Mouse (Mus musculus): ENCODE data around the gene Elf2. TPM values are rescaled to one million over a fixed set of nuclear protein-coding genes. Genes with fewer than 3 reads are reported as not detected.

Elf2 gene
- polyA plus RNA-seq, 1 experiment from 2014 or later, result 69.6 TPM

DNA sequence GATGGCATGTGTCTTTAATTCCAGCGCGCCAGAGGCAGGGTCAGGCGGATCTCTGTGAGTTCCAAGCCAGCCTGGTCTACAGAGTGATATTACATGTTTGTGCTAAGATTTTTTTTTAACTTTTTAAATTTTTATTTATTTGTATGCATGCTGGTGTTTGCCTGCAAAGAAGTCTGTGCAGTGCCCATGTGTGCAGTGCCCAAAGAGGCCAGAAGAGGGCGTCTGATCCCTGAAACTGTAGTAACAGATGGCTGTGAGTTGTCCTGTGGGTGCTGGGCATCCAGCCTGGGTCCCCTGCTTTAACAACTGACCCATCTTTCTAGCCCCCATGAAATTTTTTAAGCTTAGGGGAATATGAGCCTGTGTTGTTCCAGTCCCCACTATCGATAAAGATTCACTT, 136.0 kb downstream of the Elf2 start:
- POLR2A ChIA-PET, result interaction anchor here (0.8 kb wide), 1 partner anchor 17 kb away, joined by 3 read pairs; no protein-coding TSS in a partner anchor
- CTCF ChIA-PET, result interaction anchor here (0.9 to 2.2 kb wide), 4 partner anchors 10 to 85 kb away, joined by 3 to 8 read pairs (median 3); no protein-coding TSS in a partner anchor
- in situ Hi-C loops (cut with MboI; ENCODE audit: low pct_unique_long_range_greater_than_20kb), result no loop called here
- DNase-seq (ENCODE audit: low read depth, low spot score), result no peak
- TF ChIP-seq CTCF (IDR thresholded peaks at IDR 0.05), result no peak
- no peak for ATAC-seq
- H3K27me3 ChIP-seq, result no peaks in the 10 kb centered on the region

DNA sequence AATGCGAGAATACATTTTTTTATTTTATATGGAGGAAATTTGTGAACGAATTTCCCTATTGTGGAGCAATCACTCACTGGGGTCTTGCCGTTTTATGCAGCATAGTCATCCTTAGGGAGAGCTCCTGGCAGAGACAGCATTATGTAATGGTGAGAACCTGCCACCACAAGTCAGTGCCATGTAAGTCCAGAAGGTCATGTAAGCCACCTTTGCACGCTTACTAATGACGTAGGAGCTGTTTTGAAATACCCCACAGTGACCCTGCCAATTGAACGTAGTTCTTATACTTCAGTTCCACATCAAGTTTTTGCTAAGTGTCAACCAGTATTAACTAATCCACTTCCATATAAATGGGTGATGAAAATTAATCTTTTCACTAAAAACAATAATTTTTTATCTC, 136.6 kb downstream of the Elf2 start:
- ATAC-seq (no peak), DNase-seq (ENCODE audit: low read depth, low spot score) (no peak)
- POLR2A ChIA-PET, result interaction anchor here (0.8 kb wide), 1 partner anchor 17 kb away, joined by 3 read pairs; no protein-coding TSS in a partner anchor
- in situ Hi-C loops (cut with MboI; ENCODE audit: low pct_unique_long_range_greater_than_20kb), result no loop called here
- CTCF ChIA-PET, result interaction anchor here (0.9 to 2.2 kb wide), 4 partner anchors 10 to 85 kb away, joined by 3 to 8 read pairs (median 3); no protein-coding TSS in a partner anchor
- no peaks in the 10 kb centered on the region for H3K27me3 ChIP-seq
- no peak for TF ChIP-seq CTCF (IDR thresholded peaks at IDR 0.05)

Other genes starting within 250 kb of the Elf2 start
- 36.1 TPM for gene Noct, start 116.2 kb downstream of the Elf2 start, polyA plus RNA-seq (2021)
- 0.85 TPM for gene Mgarp, start 56.1 kb upstream of the Elf2 start, polyA plus RNA-seq (2021)
- 652 TPM for gene Ndufc1, start 68.3 kb upstream of the Elf2 start, polyA plus RNA-seq (2021)
- gene Naa15, start 74.5 kb upstream of the Elf2 start, polyA plus RNA-seq (2021), result 65.0 TPM
- 20.6 TPM for gene Rab33b, start 143.3 kb upstream of the Elf2 start, polyA plus RNA-seq (2021)
- gene Setd7, start 220.2 kb upstream of the Elf2 start, polyA plus RNA-seq (2021), result 76.5 TPM